In genomic region chr10:81597137-81597950, GRCm38 (mm10) we compare ENCODE assay signal across 8 mouse cellular contexts. TPM values are rescaled to one million over a fixed set of nuclear protein-coding genes. Genes with fewer than 3 reads are reported as not detected.
DNase-seq lines count a peak whose midpoint lies in the region; ATAC-seq and TF ChIP-seq lines count a peak whose summit lies in the region.

No protein-coding gene starts in this region.

- H3K4me1 ChIP-seq in kidney, adult 2 months (ENCODE audit: control insufficient read depth, insufficient read depth, low read length) = peaks cover 5% of the 10 kb centered on the region; the same call in 1 of the 2 replicates
- H3K4me1 ChIP-seq in intestine, embryonic 16.5 days (ENCODE audit: control insufficient read depth, insufficient read depth, low read length) = peaks cover 49% of the 10 kb centered on the region
- H3K4me1 ChIP-seq in stomach, embryonic 16.5 days (ENCODE audit: control insufficient read depth, insufficient read depth, low read length) = peaks cover 36% of the 10 kb centered on the region

- no peaks in the 10 kb centered on the region for H3K27me3 ChIP-seq in kidney, adult 2 months (replicated peaks; ENCODE audit: control insufficient read depth, insufficient read depth, low read length)
- H3K27me3 ChIP-seq in intestine, embryonic 16.5 days (replicated peaks; ENCODE audit: control insufficient read depth, insufficient read depth, low read length) = peaks cover 5% of the 10 kb centered on the region; the same call in 1 of the 2 replicates
- H3K27me3 ChIP-seq in stomach, embryonic 16.5 days (ENCODE audit: control insufficient read depth, insufficient read depth, low read length) = peaks cover 3% of the 10 kb centered on the region

- H3K4me3 ChIP-seq in kidney, adult 2 months (ENCODE audit: insufficient read depth, low read depth, low read length) = peak overlapping the region; percentile 1; the same call in 1 of the 2 replicates
- peak overlapping the region; percentile 34 for H3K4me3 ChIP-seq in intestine, embryonic 16.5 days (ENCODE audit: low read length)
- H3K4me3 ChIP-seq in stomach, embryonic 16.5 days (replicated peaks; ENCODE audit: low read length) = peak overlapping the region; percentile 35

- no peaks in the 10 kb centered on the region for H3K9me3 ChIP-seq in intestine, embryonic 16.5 days (ENCODE audit: control insufficient read depth, low read length)
- H3K9me3 ChIP-seq in stomach, embryonic 16.5 days (replicated peaks; ENCODE audit: control insufficient read depth, low read length) = no peaks in the 10 kb centered on the region

- peak overlapping the region; percentile 58 for H3K9ac ChIP-seq in intestine, embryonic 16.5 days (ENCODE audit: low read depth, low read length)
- peak overlapping the region; percentile 65 for H3K9ac ChIP-seq in stomach, embryonic 16.5 days (ENCODE audit: low read length)

- no peak for TF ChIP-seq POLR2A in kidney, adult 2 months (IDR thresholded peaks at IDR 0.05; ENCODE audit: low read depth, low read length)

- peak overlapping the region; percentile 48 for H3K4me2 ChIP-seq in intestine, embryonic 16.5 days (ENCODE audit: low read depth, low read length)
- peak overlapping the region; percentile 50 for H3K4me2 ChIP-seq in stomach, embryonic 16.5 days (ENCODE audit: low read depth, low read length)

- no peak for TF ChIP-seq CTCF in kidney, adult 2 months (conservative IDR thresholded peaks at IDR 0.05; ENCODE audit: insufficient read depth, insufficient read length, low read depth, low read length)

- no peaks in the 10 kb centered on the region for H3K36me3 ChIP-seq in kidney, adult 2 months (ENCODE audit: control insufficient read depth, insufficient read depth, low read length)
- H3K36me3 ChIP-seq in intestine, embryonic 16.5 days (ENCODE audit: control insufficient read depth, insufficient read depth, low read length) = no peaks in the 10 kb centered on the region
- H3K36me3 ChIP-seq in stomach, embryonic 16.5 days (ENCODE audit: control insufficient read depth, insufficient read depth, low read length) = no peaks in the 10 kb centered on the region

- DNase-seq in kidney, adult 2 months = no peak
- DNase-seq in kidney, adult 18-20 months = no peak
- peak; percentile 78 to 82 for DNase-seq in adrenal gland, postnatal 36 days
- DNase-seq in gastrocnemius, postnatal 25 days = peak; percentile 57
- peak; percentile 67 for DNase-seq in lung, postnatal 36 days
- DNase-seq in layer of hippocampus, postnatal 10 days (ENCODE audit: low spot score in 2 of 2) = no peak

- peak; percentile 43 for ATAC-seq in intestine, embryonic 16.5 days
- peak; percentile 62 for ATAC-seq in stomach, embryonic 16.5 days (ENCODE audit: insufficient read depth, low FRiP score)

- 6% methylated on average over 12 of the region's 12 CpGs for WGBS in kidney, adult 2 months
- 6% methylated on average over 11 of the region's 12 CpGs for WGBS in intestine, embryonic 16.5 days
- WGBS in stomach, embryonic 16.5 days = 5% methylated on average over 11 of the region's 12 CpGs

- no peak overlapping the region for H3K27ac ChIP-seq in kidney, adult 2 months (ENCODE audit: insufficient read depth, low read depth, low read length)
- H3K27ac ChIP-seq in intestine, embryonic 16.5 days (ENCODE audit: low read length) = peak overlapping the region; percentile 76
- H3K27ac ChIP-seq in stomach, embryonic 16.5 days (ENCODE audit: low read length) = peak overlapping the region; percentile 73

RNA-seq across cellular contexts. Expression of gene Tle6, which starts 3.5 kb away (rescaled TPM):
- 3.9 and 4.3 TPM in 2 replicates for polyA plus RNA-seq in kidney, adult 2 months (2012; rRNA removed)
- 10 to 100 TPM; 19.2 to 38.3 TPM for total RNA-seq in adrenal gland, postnatal 36 days (2021)
- 1 to 10 TPM; 3.9 to 6.8 TPM for total RNA-seq in gastrocnemius, postnatal 25 days (2021)
- polyA plus RNA-seq in intestine, embryonic 16.5 days (2015; fragmentation: Nextera tagmentation; extraction: Ambion mirVana) = 21.0 and 22.7 TPM in 2 replicates
- 26.0 and 31.2 TPM in 2 replicates for polyA plus RNA-seq in stomach, embryonic 16.5 days (2015; fragmentation: Nextera tagmentation; extraction: Ambion mirVana)
- 1 to 10 TPM; 1.7 to 2.4 TPM for total RNA-seq in layer of hippocampus, postnatal 10 days (2021)

RNA-seq across cellular contexts. Expression of gene BC025920, which starts 8.7 kb away (rescaled TPM):
- 1.0 and 1.1 TPM in 2 replicates for polyA plus RNA-seq in kidney, adult 2 months (2012; rRNA removed)
- 1 to 10 TPM in 1 of 2 experiments, under 1 TPM in 1; 0.70 to 1.1 TPM for total RNA-seq in adrenal gland, postnatal 36 days (2021)
- 1 to 10 TPM; 1.8 to 2.5 TPM for total RNA-seq in gastrocnemius, postnatal 25 days (2021)
- polyA plus RNA-seq in intestine, embryonic 16.5 days (2015; fragmentation: Nextera tagmentation; extraction: Ambion mirVana) = 0.61 and 1.2 TPM in 2 replicates
- 0.46 and 0.61 TPM in 2 replicates for polyA plus RNA-seq in stomach, embryonic 16.5 days (2015; fragmentation: Nextera tagmentation; extraction: Ambion mirVana)
- total RNA-seq in layer of hippocampus, postnatal 10 days (2021) = 1 to 10 TPM; 2.0 TPM

RNA-seq across cellular contexts. Expression of gene Tle2, which starts 23.0 kb away (rescaled TPM):
- 63.7 and 93.5 TPM in 2 replicates for polyA plus RNA-seq in kidney, adult 2 months (2012; rRNA removed)
- total RNA-seq in adrenal gland, postnatal 36 days (2021) = 10 to 100 TPM; 30.1 to 65.0 TPM
- total RNA-seq in gastrocnemius, postnatal 25 days (2021) = 1 to 10 TPM; 5.3 to 6.2 TPM
- polyA plus RNA-seq in intestine, embryonic 16.5 days (2015; fragmentation: Nextera tagmentation; extraction: Ambion mirVana) = 12.6 and 13.6 TPM in 2 replicates
- 20.6 and 23.6 TPM in 2 replicates for polyA plus RNA-seq in stomach, embryonic 16.5 days (2015; fragmentation: Nextera tagmentation; extraction: Ambion mirVana)
- total RNA-seq in layer of hippocampus, postnatal 10 days (2021) = 10 to 100 TPM; 25.6 to 26.6 TPM

RNA-seq across cellular contexts. Expression of gene Sirt6, which starts 30.3 kb away (rescaled TPM):
- polyA plus RNA-seq in kidney, adult 2 months (2012; rRNA removed) = 16.3 and 19.7 TPM in 2 replicates
- total RNA-seq in adrenal gland, postnatal 36 days (2021) = 10 to 100 TPM; 17.6 to 20.8 TPM
- 1 to 10 TPM; 3.8 to 5.2 TPM for total RNA-seq in gastrocnemius, postnatal 25 days (2021)
- 29.3 and 29.5 TPM in 2 replicates for polyA plus RNA-seq in intestine, embryonic 16.5 days (2015; fragmentation: Nextera tagmentation; extraction: Ambion mirVana)
- 28.6 and 33.6 TPM in 2 replicates for polyA plus RNA-seq in stomach, embryonic 16.5 days (2015; fragmentation: Nextera tagmentation; extraction: Ambion mirVana)
- 10 to 100 TPM; 28.9 to 31.4 TPM for total RNA-seq in layer of hippocampus, postnatal 10 days (2021)

RNA-seq across cellular contexts. Expression of gene Ankrd24, which starts 31.0 kb away (rescaled TPM):
- 67.1 and 81.0 TPM in 2 replicates for polyA plus RNA-seq in kidney, adult 2 months (2012; rRNA removed)
- total RNA-seq in adrenal gland, postnatal 36 days (2021) = 10 to 100 TPM; 19.2 to 19.7 TPM
- 1 to 10 TPM; 5.9 to 9.5 TPM for total RNA-seq in gastrocnemius, postnatal 25 days (2021)
- polyA plus RNA-seq in intestine, embryonic 16.5 days (2015; fragmentation: Nextera tagmentation; extraction: Ambion mirVana) = 8.2 and 8.7 TPM in 2 replicates
- polyA plus RNA-seq in stomach, embryonic 16.5 days (2015; fragmentation: Nextera tagmentation; extraction: Ambion mirVana) = 9.9 and 11.1 TPM in 2 replicates
- 10 to 100 TPM; 28.5 to 40.6 TPM for total RNA-seq in layer of hippocampus, postnatal 10 days (2021)

Comparison
In these comparisons a context has a peak if more than half of its experiments do, and no peak if none do; other contexts are left out.
1. DNase-seq: peak in adrenal gland, postnatal 36 days (2 of 2), gastrocnemius, postnatal 25 days (single experiment) and lung, postnatal 36 days (single experiment); none in kidney, adult 2 months (single experiment), kidney, adult 18-20 months (single experiment) and layer of hippocampus, postnatal 10 days (0 of 2).
2. Peak in every context shown above with its lines, with median percentiles within 50 percentile points of each other: H3K4me3 ChIP-seq.